Mouse (Mus musculus) midbrain, embryonic 11.5 days (tissue): Measurements from ENCODE around the gene Gpr3. TPM values are rescaled to one million over a fixed set of nuclear protein-coding genes. Genes with fewer than 3 reads are reported as not detected.

ENCODE experiments used
- ATAC-seq: fragments of 200-750 bp; cut with Nextera tagmentation; 2 replicates; pipeline ENCODE4 v1.8.0; 2017; ENCODE audit warnings: moderate TSS enrichment, moderate library complexity; ENCODE audit not compliant: low FRiP score
- DNase-seq: peaks from one replicate; pipeline ENCODE4 v3.0.0; 2015; ENCODE audit warnings: low spot score; ENCODE audit errors: missing footprints
- H3K27ac ChIP-seq: fragments of 300-500 bp; sonication (generic); 2 replicates; pipeline ENCODE4 v1.5.1; 2014; ENCODE audit warnings: low read depth, low read length
- H3K27me3 ChIP-seq: fragments of 300-500 bp; sonication (generic); 2 replicates; pipeline ENCODE4 v1.6.1; 2014; ENCODE audit warnings: mild to moderate bottlenecking, low read length, moderate library complexity, mixed read lengths; ENCODE audit not compliant: control insufficient read depth, insufficient read depth
- H3K36me3 ChIP-seq: fragments of 300-500 bp; sonication (generic); 2 replicates; pipeline ENCODE4 v1.6.1; 2014; ENCODE audit warnings: mild to moderate bottlenecking, low read length, moderate library complexity, mixed read lengths; ENCODE audit not compliant: control insufficient read depth, insufficient read depth
- H3K4me1 ChIP-seq: fragments of 300-500 bp; sonication (generic); 2 replicates; pipeline ENCODE4 v1.6.1; 2014; ENCODE audit warnings: low read length; ENCODE audit not compliant: control insufficient read depth, insufficient read depth
- H3K4me2 ChIP-seq: fragments of 300-500 bp; sonication (generic); 2 replicates; pipeline ENCODE4 v1.6.1; 2014; ENCODE audit warnings: mild to moderate bottlenecking, moderate library complexity
- H3K4me3 ChIP-seq: fragments of 300-500 bp; sonication (generic); 2 replicates; pipeline ENCODE4 v1.5.1; 2014; ENCODE audit warnings: low read depth, low read length
- H3K9ac ChIP-seq: fragments of 300-500 bp; sonication (generic); 2 replicates; pipeline ENCODE4 v1.6.1; 2014; ENCODE audit warnings: low read length
- H3K9me3 ChIP-seq: fragments of 300-500 bp; sonication (generic); 2 replicates; pipeline ENCODE4 v1.6.1; 2016; ENCODE audit warnings: low read length; ENCODE audit not compliant: control insufficient read depth
- WGBS: fragments of 180-500 bp; shearing (Covaris S2); extraction: QIAGEN DNeasy Blood & Tissue Kit; methylation state at CpG from one replicate; pipeline ENCODE4 v1.1.7; 2014; 5-methylcytosine and 5-hydroxymethylcytosine counted together
- polyA plus RNA-seq: library from polyadenylated mRNA; unstranded; fragments of >200 nt; fragmentation: Nextera tagmentation; extraction: Ambion mirVana; gene quantifications from 2 replicates; pipeline ENCODE4 v1.2.1, GENCODE M21; 2014

Gene Gpr3
- polyA plus RNA-seq, 1 experiment from 2014 or later = 0.55 TPM

- H3K4me1 ChIP-seq = peaks cover 4% of the 10 kb centered on the region
- 85% methylated on average over 8 of the region's 8 CpGs for WGBS
- H3K4me2 ChIP-seq = no peak overlapping the region
- ATAC-seq = no peak
- H3K36me3 ChIP-seq = no peaks in the 10 kb centered on the region
- no peak overlapping the region for H3K27ac ChIP-seq
- no peak for DNase-seq
- H3K4me3 ChIP-seq = no peak overlapping the region
- H3K9ac ChIP-seq = no peak overlapping the region
- H3K27me3 ChIP-seq = peaks cover 10% of the 10 kb centered on the region
- H3K9me3 ChIP-seq = no peaks in the 10 kb centered on the region
These were observed 9.4 kb upstream of the Gpr3 start for GRCm38 (mm10) chr4:133221701-133222100.

- Histone ChIP-seq H3K9ac (no peak overlapping the region), H3K27me3 (peaks cover 10% of the 10 kb centered on the region), H3K9me3 (no peaks in the 10 kb centered on the region), H3K27ac (no peak overlapping the region), H3K4me3 (peak overlapping the region; percentile 5; the same call in 1 of the 2 replicates), H3K4me1 (peaks cover 4% of the 10 kb centered on the region), H3K4me2 (peak overlapping the region; percentile 43), H3K36me3 (no peaks in the 10 kb centered on the region)
- WGBS = 2% methylated on average over 25 of the region's 25 CpGs
- ATAC-seq (0 out of 2 replicates have a peak, but pooled peaks have one; percentile 35), DNase-seq (no peak)
These were observed 8.3 kb upstream of the Gpr3 start for GRCm38 (mm10) chr4:133220656-133221055.

- no peak overlapping the region for H3K9ac ChIP-seq
- no peak overlapping the region for H3K4me2 ChIP-seq
- H3K4me3 ChIP-seq = no peak overlapping the region
- no peaks in the 10 kb centered on the region for H3K36me3 ChIP-seq
- DNase-seq (no peak), ATAC-seq (no peak)
- no peaks in the 10 kb centered on the region for H3K9me3 ChIP-seq
- H3K27me3 ChIP-seq = peaks cover 18% of the 10 kb centered on the region
- 87% methylated on average over 3 of the region's 3 CpGs for whole genome bisulfite sequencing
- peaks cover 4% of the 10 kb centered on the region for H3K4me1 ChIP-seq
- H3K27ac ChIP-seq = no peak overlapping the region
These were observed 6.4 kb upstream of the Gpr3 start for GRCm38 (mm10) chr4:133218745-133219144.

GRCm38 (mm10) chr4:133217641-133218040, 5.3 kb upstream of the Gpr3 start:
- Histone ChIP-seq H3K9ac (no peak overlapping the region), H3K4me3 (no peak overlapping the region), H3K27me3 (peaks cover 26% of the 10 kb centered on the region), H3K27ac (no peak overlapping the region), H3K9me3 (no peaks in the 10 kb centered on the region), H3K36me3 (no peaks in the 10 kb centered on the region), H3K4me2 (no peak overlapping the region), H3K4me1 (peaks cover 10% of the 10 kb centered on the region)
- DNase-seq = peak; percentile 96
- 0 out of 2 replicates have a peak, but pooled peaks have one; percentile 25 for ATAC-seq
- under 1% methylated on average over 5 of the region's 5 CpGs for WGBS

DNA sequence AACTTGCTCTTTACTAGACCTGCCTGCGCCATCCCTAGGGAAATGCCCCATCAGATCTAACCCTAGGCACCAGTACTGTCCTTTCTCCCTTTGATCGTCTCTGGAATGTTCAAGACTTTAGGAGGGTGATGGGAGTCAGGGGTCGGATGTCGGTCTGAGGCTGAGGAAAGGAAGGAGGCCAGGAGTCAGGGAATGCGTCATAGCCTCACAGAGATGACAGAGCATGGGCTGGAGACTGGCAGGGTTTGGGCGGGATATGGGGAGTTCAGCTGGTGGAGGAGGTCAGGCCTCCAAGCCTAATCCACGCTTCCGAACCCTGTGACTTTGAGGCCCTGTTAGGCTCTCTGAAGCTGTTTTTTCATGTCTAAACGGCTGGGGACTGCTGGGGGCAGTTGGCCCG, 1.3 kb upstream of the Gpr3 start:
- Histone ChIP-seq H3K9me3 (no peaks in the 10 kb centered on the region), H3K9ac (no peak overlapping the region), H3K4me1 (peaks cover 12% of the 10 kb centered on the region), H3K27ac (no peak overlapping the region), H3K4me3 (no peak overlapping the region), H3K27me3 (peaks cover 38% of the 10 kb centered on the region), H3K36me3 (no peaks in the 10 kb centered on the region), H3K4me2 (no peak overlapping the region)
- ATAC-seq (no peak), DNase-seq (no peak)
- WGBS = 6% methylated on average over 10 of the region's 10 CpGs

DNA sequence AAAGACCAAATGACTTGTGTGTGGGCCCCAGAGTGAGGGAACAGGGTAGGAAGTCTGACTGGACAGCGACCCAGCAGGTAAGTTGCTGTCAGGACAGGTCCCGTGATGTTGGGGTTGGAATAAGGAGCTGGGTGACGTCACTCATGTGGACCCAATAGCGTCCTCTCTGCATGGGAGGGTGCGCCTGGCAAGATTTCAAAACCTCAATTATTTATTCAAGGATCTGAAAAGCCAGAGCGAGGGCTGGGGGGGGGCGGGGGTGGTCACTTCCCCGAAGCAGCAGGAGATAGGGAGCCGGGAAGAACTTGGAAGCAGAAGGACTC, 893 bp upstream of the Gpr3 start:
- H3K27ac ChIP-seq = no peak overlapping the region
- 0% methylated on average over 9 of the region's 9 CpGs for WGBS
- no peak for DNase-seq
- no peaks in the 10 kb centered on the region for H3K9me3 ChIP-seq
- H3K4me3 ChIP-seq = no peak overlapping the region
- H3K27me3 ChIP-seq = peaks cover 38% of the 10 kb centered on the region
- peak; percentile 30; the same call in 1 of the 2 replicates for ATAC-seq
- no peaks in the 10 kb centered on the region for H3K36me3 ChIP-seq
- H3K4me1 ChIP-seq = peaks cover 12% of the 10 kb centered on the region
- H3K4me2 ChIP-seq = peak overlapping the region; percentile 98; the same call in 1 of the 2 replicates
- H3K9ac ChIP-seq = no peak overlapping the region

GRCm38 (mm10) chr4:133212562-133213267, 379 bp upstream of the Gpr3 start:
- DNase-seq = peak; percentile 95
- H3K9ac ChIP-seq = peak overlapping the region; percentile 61
- H3K27me3 ChIP-seq = peaks cover 38% of the 10 kb centered on the region
- no peaks in the 10 kb centered on the region for H3K36me3 ChIP-seq
- 1% methylated on average over 44 of the region's 44 CpGs for WGBS
- peak; percentile 86 for ATAC-seq
- H3K4me2 ChIP-seq = peak overlapping the region; percentile 98
- H3K4me3 ChIP-seq = peak overlapping the region; percentile 69
- H3K9me3 ChIP-seq = no peaks in the 10 kb centered on the region
- peaks cover 12% of the 10 kb centered on the region for H3K4me1 ChIP-seq
- no peak overlapping the region for H3K27ac ChIP-seq

- Histone ChIP-seq H3K36me3 (no peaks in the 10 kb centered on the region), H3K27me3 (peaks cover 38% of the 10 kb centered on the region), H3K4me3 (no peak overlapping the region), H3K9me3 (no peaks in the 10 kb centered on the region), H3K9ac (no peak overlapping the region), H3K4me1 (peaks cover 12% of the 10 kb centered on the region), H3K27ac (no peak overlapping the region), H3K4me2 (no peak overlapping the region)
- no peak for ATAC-seq
- DNase-seq = no peak
- WGBS = 92% methylated on average over 19 of the region's 19 CpGs
These were observed 1.4 kb downstream of the Gpr3 start for GRCm38 (mm10) chr4:133210788-133211390.

DNA sequence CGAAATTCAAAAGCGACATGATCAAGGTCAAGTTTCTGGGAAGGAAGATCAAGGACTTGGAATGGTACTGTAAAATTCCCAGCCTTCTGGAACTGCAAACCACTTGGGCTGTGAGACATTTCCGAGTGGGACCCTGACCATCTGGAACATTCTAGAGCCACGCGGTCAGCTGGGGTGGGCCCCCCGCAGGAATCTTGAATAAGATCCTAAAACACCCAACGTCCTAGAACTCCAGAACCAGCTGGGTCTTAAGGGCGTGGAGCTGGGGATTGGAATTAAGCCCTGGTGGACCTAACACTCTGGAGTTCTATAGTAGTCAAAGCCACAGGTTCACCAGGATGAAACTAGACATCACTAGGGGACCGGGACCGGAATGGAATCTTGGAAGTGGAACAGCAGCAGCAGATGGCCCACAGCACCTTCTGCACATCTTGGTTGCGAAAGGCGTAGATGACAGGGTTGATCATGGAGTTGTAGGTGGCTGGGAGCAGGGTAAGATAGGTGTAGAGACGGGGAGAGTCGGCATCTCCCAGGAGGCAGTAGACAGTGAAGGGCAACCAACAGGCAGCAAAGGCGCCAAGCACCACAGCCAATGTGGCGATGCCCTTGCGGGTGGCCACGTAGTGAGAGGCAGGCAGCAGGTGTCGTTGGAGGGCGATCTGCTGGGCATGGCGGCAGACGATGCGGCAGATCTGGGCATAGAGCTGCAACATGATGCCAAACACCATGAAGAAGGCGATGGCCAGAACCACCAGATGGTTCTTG, 2.1 kb downstream of the Gpr3 start:
- Histone ChIP-seq H3K27ac (no peak overlapping the region), H3K9me3 (no peaks in the 10 kb centered on the region), H3K27me3 (peaks cover 38% of the 10 kb centered on the region), H3K4me2 (no peak overlapping the region), H3K4me3 (no peak overlapping the region), H3K4me1 (peaks cover 12% of the 10 kb centered on the region), H3K9ac (no peak overlapping the region), H3K36me3 (no peaks in the 10 kb centered on the region)
- WGBS = 91% methylated on average over 24 of the region's 24 CpGs
- DNase-seq (no peak), ATAC-seq (no peak)
